Mouse (Mus musculus): ENCODE measurements around the gene Nab1. TPM values are rescaled to one million over a fixed set of nuclear protein-coding genes. Genes with fewer than 3 reads are reported as not detected.

The Nab1 gene
- 7.0 and 8.8 TPM in 2 replicates for polyA plus RNA-seq (2015; fragmentation: Nextera tagmentation; extraction: Ambion mirVana)

GRCm38 (mm10) chr1:52500314-52500981 lies at the start of gene Nab1:
TSS of gene Nab1 (minus strand) at chr1:52500679.

Other genes starting within 250 kb of the Nab1 start
- 3.3 and 3.7 TPM in 2 replicates for gene Nemp2, start 130.0 kb upstream of the Nab1 start, polyA plus RNA-seq (2015; fragmentation: Nextera tagmentation; extraction: Ambion mirVana)
- gene Mfsd6, start 226.8 kb upstream of the Nab1 start, polyA plus RNA-seq (2015; fragmentation: Nextera tagmentation; extraction: Ambion mirVana) = 2.3 and 3.2 TPM in 2 replicates

Data from spleen, postnatal 0 days (tissue).